Mouse (Mus musculus): Measurements from ENCODE around the gene Gm10203.
"Not testable (repeated sequence)": the region's sequence is repeated elsewhere in the genome, so short reads cannot be mapped to it uniquely, and the experiment has no call there.

The Gm10203 gene

DNA sequence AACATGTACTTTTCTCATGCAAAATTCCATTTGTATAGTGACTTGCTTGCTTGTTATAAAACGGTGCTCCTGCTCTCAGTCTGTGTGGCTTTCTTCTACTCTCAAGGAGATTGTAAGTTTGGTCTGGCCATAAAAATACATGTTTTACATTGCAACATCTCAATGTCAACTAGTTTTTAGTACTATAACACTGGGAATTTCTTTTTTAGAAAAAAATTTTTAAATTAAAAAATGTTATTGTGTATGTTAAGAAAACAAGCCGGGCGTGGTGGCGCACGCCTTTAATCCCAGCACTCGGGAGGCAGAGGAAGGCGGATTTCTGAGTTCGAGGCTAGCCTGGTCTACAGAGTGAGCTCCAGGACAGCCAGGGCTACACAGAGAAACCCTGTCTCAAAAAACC, at the start of gene Gm10203:
TSS of gene Gm10203 (plus strand) at position 301 of the 400 bp plus-strand sequence.
- not testable (repeated sequence) for DNase-seq (ENCODE audit: extremely low spot score, low spot score)

DNA sequence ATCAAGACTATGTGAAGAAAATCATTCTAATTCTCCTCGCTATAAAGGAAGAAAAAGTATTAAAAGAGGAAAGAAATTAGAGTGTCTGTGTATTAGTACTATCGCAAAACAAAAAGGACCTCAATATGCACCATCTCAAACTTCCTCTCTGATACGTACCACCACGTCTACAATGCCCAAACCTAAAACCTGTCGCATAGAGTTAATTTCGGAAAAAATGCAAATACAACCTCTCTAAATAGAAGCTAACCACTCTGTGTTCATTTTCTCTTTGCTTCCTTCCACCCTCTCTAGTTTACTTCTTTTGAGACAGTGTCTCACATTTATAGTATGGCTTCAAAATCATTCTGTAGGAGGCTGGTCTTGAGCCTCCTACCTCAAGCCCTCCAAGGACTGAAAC, 37.6 kb upstream of the Gm10203 start:
- no peak for DNase-seq (ENCODE audit: extremely low spot score, low spot score)

DNA sequence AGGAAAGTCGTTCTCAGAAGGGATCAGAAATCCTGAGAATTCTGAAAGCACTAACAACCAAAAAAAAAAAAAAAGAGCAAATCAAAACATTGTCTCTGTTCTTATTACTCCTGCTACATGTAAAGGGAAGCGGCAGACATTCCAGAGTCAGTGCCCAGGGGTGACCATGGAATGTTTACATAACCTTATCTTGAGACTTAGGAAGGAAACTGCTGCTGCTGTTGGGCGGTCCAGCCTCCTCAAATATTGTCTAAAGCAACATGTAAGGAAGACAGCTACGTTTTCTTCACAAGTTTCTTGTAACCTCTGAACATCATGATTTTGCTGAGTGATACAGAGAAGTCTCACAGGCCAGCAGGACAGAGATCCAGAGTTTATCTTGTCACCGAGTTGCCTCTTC, 36.5 kb upstream of the Gm10203 start:
- DNase-seq (ENCODE audit: extremely low spot score, low spot score) = peak; percentile 19

DNA sequence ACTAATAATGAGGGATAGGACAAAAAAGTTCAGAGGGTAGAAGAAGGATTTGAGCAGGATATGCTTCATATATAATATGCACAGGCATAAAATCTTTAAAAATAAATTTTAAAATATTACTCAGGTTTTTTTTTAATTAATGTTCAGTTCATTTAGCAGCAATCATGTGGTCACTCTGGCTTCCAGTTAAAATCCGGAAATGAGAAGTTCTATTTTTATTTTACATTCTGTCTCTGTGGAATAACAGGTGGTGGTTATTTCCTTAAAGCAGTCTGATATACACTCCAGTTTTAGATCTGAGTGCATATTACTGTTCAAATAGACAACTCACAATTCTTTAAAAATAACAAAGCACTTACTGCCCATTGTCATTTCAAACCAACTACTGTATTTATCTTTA, 35.4 kb upstream of the Gm10203 start:
- DNase-seq (ENCODE audit: extremely low spot score, low spot score) = no peak

DNA sequence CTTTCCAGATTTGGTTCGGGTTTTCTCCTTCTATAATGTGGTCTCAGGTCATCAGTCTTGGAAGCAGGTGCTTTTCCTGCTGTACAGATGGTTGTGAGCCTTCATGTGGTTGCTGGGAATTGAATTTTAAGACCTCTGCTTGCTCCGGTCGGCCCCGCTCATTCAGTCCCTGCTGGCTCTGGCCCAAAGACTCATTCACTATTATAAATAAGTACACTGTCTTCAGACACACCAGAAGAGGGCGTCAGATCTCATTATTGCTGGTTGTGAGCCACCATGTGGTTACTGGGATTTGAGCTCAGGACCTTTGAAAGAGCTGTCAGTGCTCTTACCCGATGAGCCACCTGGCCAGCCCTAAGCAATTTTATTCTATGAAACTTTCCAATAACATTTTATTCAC, 34.6 kb upstream of the Gm10203 start:
- no peak for DNase-seq (ENCODE audit: extremely low spot score, low spot score)

DNA sequence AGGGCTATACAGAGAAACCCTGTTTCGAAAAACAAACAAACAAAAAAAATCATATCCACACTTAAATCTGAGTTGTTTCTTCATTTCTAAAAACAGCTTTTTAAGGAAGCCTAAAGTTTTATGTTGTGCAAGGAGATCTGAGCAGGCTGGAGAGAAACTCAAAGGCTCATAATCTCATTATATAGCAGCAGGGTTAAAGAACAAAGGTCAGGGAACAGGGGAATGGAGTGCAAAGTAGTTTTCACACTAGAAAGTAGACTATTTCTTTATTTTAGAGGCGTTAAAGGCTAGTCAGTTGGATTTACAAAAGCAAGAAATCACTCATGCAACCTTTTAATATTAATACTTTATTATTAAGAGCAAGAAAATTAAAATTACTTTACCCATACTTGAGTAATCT, 33.7 kb upstream of the Gm10203 start:
- DNase-seq (ENCODE audit: extremely low spot score, low spot score) = no peak

DNA sequence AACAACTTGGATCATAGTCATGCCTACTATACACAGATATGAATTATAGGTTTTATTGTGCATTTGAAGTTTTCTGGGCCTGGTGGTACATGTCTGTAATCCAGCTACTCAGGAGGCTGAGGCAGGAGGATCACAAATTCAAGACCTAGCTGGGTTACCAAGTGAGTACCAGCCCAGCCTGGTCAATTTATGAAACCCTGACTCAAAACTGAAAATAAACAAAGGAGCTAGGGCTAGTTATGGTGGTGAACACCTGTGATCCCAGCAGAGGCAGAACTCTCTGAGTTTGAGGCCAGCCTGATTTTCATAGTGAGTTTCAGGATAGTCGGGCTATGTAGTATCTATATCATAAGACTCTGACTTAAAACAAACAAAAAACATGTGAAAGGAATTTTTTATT, 32.7 kb upstream of the Gm10203 start:
- DNase-seq (ENCODE audit: extremely low spot score, low spot score) = no peak

DNA sequence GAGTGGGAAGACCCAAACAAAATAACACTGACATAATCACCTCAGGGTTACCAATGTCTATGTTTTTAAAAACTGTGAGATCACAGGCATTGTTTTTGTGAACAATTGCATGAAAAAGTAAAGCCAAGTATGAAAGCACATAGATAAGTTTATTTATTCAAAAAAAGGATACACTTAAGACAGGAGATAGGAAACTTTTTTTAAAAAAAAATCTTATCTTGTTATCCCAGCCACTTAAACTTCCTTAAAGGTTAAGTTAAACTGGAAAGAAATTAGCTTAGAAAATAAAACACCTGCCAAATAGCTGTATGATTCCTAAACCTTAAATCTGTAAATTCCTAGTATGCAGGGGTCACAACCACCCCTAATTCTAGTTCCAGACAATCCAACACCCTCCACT, 31.0 kb upstream of the Gm10203 start:
- no peak for DNase-seq (ENCODE audit: extremely low spot score, low spot score)

DNA sequence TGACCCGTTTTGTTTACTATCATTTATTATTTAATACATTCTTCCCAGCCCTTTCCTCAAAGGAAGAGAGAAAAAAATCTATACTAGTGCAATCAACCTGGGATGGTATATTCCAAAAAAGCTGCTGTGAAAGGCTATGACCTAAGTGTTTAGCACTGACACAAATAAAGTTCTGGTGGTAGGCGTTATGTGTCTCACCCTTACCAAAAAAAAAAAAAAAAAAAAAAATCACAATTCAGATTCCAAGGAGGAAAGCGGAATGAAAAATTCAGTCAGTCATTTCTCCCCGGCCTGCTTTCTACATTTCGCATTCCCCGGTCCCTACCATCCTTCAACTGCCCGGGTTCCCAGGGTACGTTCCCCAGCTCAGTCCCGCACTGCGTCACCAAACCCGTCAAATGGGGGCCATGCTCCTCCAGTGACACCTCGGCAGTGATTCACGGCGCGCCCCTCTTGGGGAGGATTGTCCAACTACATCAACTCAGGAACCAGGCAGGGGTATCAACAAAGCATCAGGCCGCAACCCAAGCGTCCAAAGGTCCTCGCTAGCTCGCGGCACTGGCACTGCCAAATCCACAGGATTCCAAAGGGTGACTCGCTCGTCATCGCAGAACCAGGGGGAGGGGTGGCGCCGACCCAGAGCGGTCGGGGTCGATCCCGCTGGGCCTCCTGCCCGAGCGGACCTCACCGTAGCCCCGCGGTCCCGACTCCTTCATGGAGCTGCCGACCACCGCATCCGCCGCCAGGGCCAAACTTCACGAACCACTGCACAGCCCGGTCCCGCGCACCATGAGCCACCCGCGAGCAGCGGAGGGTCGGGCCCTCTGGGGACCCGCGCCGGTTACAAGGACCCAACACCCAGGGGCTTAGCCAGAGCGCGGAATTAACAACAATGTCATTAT, 29.5 kb upstream of the Gm10203 start:
- DNase-seq (ENCODE audit: extremely low spot score, low spot score) = peak; percentile 84

DNA sequence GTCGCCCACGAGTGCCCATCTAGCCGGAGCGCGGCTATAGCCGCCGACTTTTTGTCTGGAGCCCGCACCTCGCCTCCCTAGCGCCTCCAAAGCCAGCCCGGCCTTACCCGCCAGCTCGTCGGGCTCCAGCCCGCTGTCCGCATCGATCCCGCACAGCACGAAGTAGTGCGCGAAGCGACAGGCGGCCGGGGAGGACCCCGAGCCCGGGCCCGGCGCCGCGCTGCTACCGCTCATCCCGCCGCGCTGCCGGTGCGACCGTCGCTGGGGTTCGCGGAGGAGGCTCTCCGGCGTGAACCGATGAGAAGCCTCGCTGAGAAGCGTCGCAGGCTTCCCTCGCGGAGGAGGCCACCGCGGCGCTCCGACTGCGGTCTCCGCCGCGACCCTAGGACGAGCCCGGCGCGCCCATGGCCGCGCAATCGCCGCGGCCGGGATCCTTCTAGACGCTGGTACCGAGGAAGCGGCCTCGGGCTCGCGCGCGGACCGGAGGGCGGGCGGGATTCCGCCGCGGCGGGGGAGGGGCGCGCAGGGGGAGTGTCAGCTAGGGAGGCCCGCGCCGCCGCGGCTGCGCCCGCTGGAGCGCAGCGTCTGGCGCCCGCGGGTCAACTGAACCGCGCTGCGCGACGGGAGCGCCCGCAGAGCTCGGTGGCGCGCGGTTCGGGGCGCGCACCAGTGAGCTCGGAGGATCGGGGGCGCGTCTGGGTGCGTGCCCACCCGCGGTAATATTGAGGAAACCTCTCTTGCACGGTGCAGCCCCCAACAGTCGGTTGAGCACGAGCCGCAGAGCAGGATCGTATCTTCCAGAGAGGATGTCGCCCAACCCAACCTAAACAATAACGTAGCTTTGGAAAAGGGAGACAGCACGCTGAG, 28.7 kb upstream of the Gm10203 start, which contains the start of gene Dennd5b:
TSS of gene Dennd5b (minus strand) at position 605 of the 867 bp plus-strand sequence.
- no peak for DNase-seq (ENCODE audit: extremely low spot score, low spot score)

DNA sequence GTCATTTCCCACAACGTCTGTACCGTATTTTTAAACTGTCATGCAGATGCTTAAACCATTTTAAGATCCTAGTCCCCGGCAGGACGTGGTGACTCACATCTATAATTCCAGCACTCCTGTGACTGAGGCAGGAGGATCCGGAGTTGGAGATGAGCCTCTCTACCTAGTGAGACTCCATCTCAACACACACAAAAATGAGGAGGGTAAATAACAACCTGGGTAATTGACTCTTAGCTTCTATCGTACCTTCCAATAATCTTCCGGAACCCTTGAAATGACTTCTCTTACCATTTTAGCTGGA, 28.1 kb upstream of the Gm10203 start:
- DNase-seq (ENCODE audit: extremely low spot score, low spot score) = no peak

DNA sequence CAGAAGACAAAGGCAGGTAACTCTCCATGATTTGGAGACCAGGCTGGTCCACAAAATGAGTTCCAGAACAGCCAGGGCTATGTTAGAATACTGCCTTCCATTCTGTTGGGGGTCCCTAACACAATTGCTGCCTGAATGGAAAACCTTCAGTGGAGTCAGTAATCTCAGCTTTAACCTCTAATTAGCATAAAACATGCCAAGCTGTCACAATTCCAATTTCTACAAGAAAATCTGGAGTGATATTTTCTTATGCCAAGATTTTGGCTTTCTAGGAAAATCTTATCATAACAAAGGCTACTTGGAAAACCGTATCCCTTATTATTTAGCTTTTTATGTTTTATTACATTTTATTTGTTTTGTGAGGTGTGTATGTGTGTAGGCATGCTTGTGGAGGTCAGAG, 26.5 kb upstream of the Gm10203 start:
- DNase-seq (ENCODE audit: extremely low spot score, low spot score) = no peak

DNA sequence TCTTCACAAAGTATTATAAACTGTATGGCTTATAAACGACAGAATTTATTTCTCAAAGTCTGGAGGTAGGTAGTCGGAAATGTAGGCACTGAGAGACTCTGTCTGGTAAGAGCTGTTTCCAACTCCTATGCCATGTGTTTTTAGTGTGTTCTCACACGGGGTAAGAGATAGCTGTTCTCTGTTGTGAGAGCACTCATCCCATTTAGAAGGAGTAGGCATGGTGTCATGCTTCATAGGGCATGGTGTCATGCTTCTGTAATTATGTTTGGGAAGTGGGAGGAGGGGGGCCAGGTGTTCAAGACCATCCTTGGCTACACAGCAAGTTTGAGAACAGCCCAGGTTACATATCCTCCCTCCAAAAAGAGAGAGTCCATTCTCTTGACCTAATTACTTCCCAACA, 22.4 kb upstream of the Gm10203 start:
- no peak for DNase-seq (ENCODE audit: extremely low spot score, low spot score)

DNA sequence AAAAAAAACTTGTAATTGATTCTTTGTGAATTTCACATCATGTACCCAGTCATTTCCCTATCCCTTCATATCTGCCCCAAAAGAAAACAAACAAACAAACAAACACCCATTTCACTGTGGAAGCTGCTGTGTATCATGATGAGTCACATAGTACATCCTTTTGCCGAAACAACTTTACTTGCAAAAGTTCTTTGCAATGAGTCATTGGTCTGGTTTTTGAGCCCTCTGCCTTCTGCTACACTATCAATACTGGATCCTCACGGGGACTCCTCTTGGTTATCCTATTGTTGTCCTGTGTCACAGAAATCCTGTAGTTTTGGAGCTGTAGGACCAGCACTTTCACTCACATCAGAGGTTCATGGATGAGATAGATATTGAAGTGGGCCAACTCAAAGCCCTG, 21.1 kb upstream of the Gm10203 start:
- DNase-seq (ENCODE audit: extremely low spot score, low spot score) = no peak

DNA sequence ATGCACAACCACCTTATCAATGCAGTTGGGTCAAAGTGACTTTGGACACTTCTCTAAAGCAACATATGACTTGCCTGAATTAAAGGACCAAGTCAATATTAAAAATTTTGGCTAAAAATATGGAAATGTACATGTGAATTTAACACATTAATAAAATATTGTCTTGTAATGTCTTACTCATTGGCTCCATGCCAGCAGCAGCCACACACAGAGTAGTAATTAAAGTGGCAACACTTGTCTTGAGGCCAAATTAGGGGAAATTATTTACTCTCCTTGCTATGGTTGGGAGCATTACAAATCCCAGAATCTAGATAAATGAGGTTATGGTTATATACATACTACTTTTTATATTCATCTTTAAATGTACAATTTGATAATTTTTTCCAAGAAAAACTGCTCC, 13.0 kb upstream of the Gm10203 start:
- DNase-seq (ENCODE audit: extremely low spot score, low spot score) = no peak

DNA sequence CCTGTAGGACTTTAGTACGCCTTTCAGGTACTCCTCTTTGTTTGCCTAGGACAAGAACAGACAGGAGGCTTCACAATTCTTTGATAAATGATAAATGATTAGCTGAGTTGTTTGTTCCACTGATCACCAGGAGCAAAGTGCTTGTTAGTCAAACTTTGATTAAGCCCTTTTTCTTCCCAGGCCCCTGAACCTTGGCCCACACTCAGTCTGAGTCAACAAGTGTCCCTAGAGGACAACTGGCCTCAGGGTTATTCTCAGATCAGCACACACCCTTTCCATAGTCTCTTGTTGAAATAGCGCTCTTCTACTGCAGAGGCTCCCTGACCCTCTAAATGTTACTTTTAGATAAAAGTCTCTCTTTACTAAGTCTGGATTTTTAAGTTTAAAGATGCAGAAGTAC, 11.0 kb upstream of the Gm10203 start:
- DNase-seq (ENCODE audit: extremely low spot score, low spot score) = no peak

DNA sequence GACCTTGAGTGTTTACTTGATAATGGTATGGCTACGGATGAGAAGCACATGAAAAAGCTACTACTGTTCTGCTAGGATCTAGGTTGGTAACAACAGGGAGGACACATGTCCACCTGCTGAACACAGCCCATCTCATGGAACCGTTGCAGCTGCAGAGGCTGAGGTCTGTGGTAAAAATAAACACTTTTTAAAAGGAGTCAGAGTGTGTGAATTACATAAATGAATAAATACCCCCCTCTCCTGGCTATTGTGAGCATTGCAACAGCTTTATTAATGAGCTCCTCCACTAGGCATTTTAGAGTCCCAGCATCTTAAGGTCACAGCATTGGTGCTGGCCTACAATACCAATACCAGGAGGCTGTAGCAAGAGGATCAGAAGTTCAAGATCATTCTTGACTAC, 10.1 kb upstream of the Gm10203 start:
- no peak for DNase-seq (ENCODE audit: extremely low spot score, low spot score)

DNA sequence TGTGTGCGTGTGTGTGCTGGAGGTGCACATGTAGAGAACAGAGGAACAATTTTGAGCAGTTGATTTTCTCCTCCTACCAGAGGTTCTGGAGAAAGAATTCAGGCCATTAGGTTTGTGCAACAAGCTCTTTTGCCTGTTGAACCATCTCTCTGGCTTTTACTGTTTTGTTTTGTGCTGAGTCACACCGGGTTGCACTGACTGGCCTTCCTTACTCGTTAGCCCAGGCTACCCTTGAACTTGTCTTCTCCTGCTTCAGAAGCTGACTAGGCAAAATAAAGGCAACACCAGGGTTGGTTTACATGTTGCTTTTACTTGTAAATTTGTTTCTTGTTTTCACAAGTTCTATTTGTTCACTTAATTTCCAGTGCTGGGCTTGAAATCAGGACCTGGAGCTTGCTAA, 6.9 kb upstream of the Gm10203 start:
- DNase-seq (ENCODE audit: extremely low spot score, low spot score) = no peak

DNA sequence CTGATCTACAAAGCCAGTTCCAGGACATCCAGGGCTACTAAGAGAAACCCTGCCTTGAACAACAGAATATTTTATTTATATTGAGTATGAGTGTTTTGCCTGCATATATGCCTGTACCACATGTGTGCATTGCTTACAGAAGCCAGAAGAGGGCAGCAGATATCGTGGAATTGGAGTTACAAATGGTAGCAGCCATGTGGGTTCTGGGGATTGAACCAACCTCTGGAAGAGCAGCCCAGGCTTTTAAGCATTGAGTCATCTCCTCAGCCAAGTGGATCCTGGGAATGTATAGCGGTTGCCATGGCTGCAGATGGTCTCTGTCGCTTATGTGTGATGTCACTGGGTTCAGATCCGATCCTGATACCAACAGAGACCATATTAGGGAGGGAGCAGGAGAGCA, 3.3 kb upstream of the Gm10203 start:
- no peak for DNase-seq (ENCODE audit: extremely low spot score, low spot score)

DNA sequence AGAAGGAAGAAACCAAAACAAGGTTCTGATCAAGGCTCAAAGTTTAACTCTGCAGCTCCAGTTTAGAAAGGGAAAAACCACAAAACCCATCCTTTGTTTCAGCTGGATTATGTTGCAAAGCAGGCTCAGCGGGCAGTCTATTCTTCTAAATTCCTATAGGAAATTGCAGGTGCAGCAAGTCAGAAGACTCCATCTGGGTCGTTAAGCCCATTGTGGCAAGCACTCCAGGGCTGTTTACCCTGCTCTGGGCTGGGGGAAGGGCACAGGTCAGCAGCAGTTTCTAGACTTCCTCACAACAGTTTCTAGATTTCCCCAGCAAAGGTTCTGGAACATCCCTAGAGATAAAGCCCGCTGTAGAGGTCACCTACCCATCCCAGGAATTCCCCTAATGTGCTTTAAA, 1.1 kb downstream of the Gm10203 start:
- DNase-seq (ENCODE audit: extremely low spot score, low spot score) = no peak

DNA sequence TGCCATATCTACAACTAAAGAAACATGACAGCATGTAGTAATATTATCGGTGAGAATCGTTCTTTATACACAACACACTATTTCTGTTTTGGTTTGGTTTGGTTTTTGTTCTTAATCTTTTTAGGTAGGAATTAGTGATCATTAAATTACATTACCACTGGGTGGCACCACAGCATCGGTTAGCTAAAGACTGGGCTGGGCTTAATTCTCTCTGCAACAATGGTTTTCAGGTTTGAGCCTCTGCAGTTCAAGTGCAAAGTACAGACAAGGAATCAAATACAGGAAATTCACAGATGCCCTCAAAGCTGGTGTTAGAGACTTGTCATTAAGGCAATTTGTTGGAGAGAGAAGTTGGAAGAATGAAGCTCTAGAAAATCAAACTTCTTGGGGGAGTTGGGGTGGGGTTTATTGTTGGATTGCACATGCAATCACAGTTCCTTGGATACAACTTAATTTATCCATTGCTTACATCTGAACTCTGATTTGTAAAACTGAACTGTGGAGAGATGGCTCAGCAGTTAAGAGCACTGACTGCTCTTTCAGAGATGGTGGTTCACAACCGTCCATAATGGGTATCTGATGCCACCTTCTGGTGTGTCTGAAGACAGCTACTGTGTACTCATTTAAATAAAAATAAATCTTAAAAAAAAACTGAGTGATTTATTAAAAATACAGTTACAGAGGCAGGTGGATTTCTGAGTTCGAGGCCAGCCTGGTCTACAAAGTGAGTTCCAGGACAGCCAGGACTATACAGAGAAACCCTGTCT, 2.5 kb downstream of the Gm10203 start:
- DNase-seq (ENCODE audit: extremely low spot score, low spot score) = peak; percentile 36
